Mouse (Mus musculus): ENCODE measurements around the gene Hist1h2ap. TPM values are rescaled to one million over a fixed set of nuclear protein-coding genes. Genes with fewer than 3 reads are reported as not detected.
"Not testable (repeated sequence)": the region's sequence is repeated elsewhere in the genome, so short reads cannot be mapped to it uniquely, and the experiment has no call there.

Gene Hist1h2ap
- total and polyA plus RNA-seq, 3 experiments: 727 to 3,706 TPM; not detected in 1

DNA sequence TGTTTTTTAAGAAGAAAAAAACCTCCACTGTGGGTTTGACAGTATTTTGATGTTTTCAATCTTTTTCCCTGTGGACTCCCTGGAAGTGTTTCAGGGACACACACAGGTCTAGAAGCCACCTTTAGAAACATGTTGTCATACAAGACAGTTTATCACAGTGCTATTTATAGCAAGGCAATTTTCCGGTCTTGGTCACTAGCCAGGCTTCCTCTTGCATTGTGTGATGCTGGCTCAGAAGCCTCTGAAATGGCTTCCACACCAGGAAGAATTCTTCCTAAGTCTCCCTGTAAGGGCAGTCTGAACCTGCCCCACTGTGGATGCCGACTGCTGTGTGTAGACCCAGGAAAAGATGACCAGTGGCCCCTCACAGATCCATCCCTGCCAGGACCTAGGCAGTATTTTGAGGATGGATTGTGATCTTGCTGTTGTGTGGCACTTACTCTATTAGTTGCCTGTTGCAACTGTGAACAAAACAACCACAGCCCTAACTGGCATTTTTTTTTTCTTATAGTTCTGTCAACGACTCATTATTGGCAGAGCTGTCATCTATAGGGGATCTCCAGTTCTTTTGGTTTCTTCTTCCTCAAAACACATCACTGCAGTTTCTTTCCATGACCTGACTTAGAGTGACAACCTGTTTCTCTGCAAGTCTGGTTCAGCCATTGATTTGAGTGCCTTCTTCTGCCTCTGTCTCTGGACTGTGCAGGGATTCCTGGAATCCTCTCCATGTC lies 19.1 kb upstream of the Hist1h2ap start:
- Histone ChIP-seq H3K9ac (ENCODE audit: control insufficient read depth, low read depth, low read length, poor library complexity, severe bottlenecking) (peak overlapping the region; percentile 29; the same call in 1 of the 2 replicates), H3K36me3 (ENCODE audit: control insufficient read depth in 1 of 2, insufficient read depth in 2 of 2, low read length in 2 of 2) (peaks cover 0 to 19% of the 10 kb centered on the region in 2 experiments; a peak in 2 of 4 replicates), H3K4me1 (ENCODE audit: control insufficient read depth in 1 of 2, insufficient read depth in 2 of 2, low read length in 2 of 2) (peaks cover 0 to 17% of the 10 kb centered on the region in 2 experiments; a peak in 2 of 4 replicates)

DNA sequence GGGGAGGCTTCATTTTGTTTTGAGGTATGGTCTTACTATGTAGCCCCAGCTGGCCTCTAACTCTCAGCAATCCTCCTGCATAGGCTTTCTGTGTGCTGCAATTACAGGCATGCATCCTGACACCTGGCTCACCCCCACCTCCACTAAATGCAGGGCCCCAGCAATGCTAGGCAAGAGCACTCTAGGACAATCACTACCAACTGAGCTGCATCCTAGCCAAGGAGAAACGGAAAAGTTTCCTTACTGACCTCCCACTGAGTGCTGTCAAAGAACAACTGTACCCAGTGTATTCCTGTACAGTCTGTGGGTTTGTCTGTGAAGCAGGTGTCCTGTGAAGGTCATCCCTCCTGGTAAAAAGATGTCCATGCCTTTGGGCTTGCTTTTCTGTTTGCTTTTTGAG lies 17.4 kb upstream of the Hist1h2ap start:
- H3K4me3 ChIP-seq (ENCODE audit: control insufficient read depth in 1 of 2, insufficient read depth in 1 of 2, low read depth in 2 of 2, low read length in 2 of 2); H3K9me3 ChIP-seq (replicated peaks; ENCODE audit: insufficient read depth, low read length); H3K79me2 ChIP-seq (ENCODE audit: control insufficient read depth, insufficient read depth, low read length, poor library complexity); H3K4me1 ChIP-seq (ENCODE audit: control insufficient read depth in 1 of 2, insufficient read depth in 2 of 2, low read length in 2 of 2); H3K27me3 ChIP-seq (ENCODE audit: control insufficient read depth in 1 of 2, insufficient read depth in 2 of 2, low read length in 2 of 2); DNase-seq (ENCODE audit: low read depth, low spot score); H3K27ac ChIP-seq (ENCODE audit: control insufficient read depth, low read depth, low read length); H3K9ac ChIP-seq (ENCODE audit: control insufficient read depth, low read depth, low read length, poor library complexity, severe bottlenecking): not testable (repeated sequence)
- peaks cover 0 to 16% of the 10 kb centered on the region in 2 experiments; a peak in 2 of 4 replicates for H3K36me3 ChIP-seq (ENCODE audit: control insufficient read depth in 1 of 2, insufficient read depth in 2 of 2, low read length in 2 of 2)

More for the DNA sequence above, 19.1 kb upstream of the Hist1h2ap start:
- Histone ChIP-seq H3K79me2 (ENCODE audit: control insufficient read depth, insufficient read depth, low read length, poor library complexity) (no peaks in the 10 kb centered on the region), H3K27me3 (ENCODE audit: control insufficient read depth in 1 of 2, insufficient read depth in 2 of 2, low read length in 2 of 2) (no peaks in the 10 kb centered on the region), H3K9me3 (replicated peaks; ENCODE audit: insufficient read depth, low read length) (no peaks in the 10 kb centered on the region), H3K4me3 (ENCODE audit: control insufficient read depth in 1 of 2, insufficient read depth in 1 of 2, low read depth in 2 of 2, low read length in 2 of 2) (no peak overlapping the region), H3K27ac (ENCODE audit: control insufficient read depth, low read depth, low read length) (no peak overlapping the region)
- no peak for TF ChIP-seq TBP (IDR thresholded peaks at IDR 0.05; ENCODE audit: low read depth, low read length)
- TF ChIP-seq KAT2A (conservative IDR thresholded peaks at IDR 0.05; ENCODE audit: low read depth, low read length): no peak
- peak; percentile 78; the same call in 1 of the 2 replicates for TF ChIP-seq MEF2A (IDR thresholded peaks at IDR 0.05; ENCODE audit: extremely low read depth, insufficient replicate concordance, low read depth, low read length, poor library complexity, severe bottlenecking)
- TF ChIP-seq ZC3H11A (IDR thresholded peaks at IDR 0.05; ENCODE audit: low read depth, low read length): no peak
- 0 out of 2 replicates have a peak, but pooled peaks have one; percentile 23 for TF ChIP-seq ETS1 (IDR thresholded peaks at IDR 0.05; ENCODE audit: low read depth, low read length)
- peak; percentile 46 for DNase-seq (ENCODE audit: low read depth, low spot score)

DNA sequence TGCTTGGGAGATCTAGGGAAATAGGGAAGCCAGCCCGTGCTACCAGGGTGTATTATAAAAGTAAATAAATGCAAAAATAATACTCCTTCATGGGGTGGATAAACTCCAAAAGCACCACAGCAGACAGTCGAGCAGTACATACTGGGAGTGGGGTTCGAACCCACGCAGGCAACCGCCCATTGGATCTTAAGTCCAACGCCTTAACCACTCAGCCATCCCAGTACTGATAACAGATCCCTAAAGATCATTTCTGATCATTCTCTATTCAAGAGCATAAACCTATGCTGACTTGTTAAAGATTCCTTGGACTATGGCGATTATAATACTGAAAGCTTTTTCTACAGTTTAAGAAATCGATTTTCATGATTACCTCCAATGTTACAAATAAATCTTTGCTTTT lies 14.6 kb upstream of the Hist1h2ap start:
- DNase-seq (ENCODE audit: low read depth, low spot score): peak; percentile 84
- Histone ChIP-seq H3K27ac (ENCODE audit: control insufficient read depth, low read depth, low read length) (no peak overlapping the region), H3K9me3 (replicated peaks; ENCODE audit: insufficient read depth, low read length) (no peaks in the 10 kb centered on the region), H3K36me3 (ENCODE audit: control insufficient read depth in 1 of 2, insufficient read depth in 2 of 2, low read length in 2 of 2) (peaks cover 0 to 11% of the 10 kb centered on the region in 2 experiments; a peak in 2 of 4 replicates), H3K79me2 (ENCODE audit: control insufficient read depth, insufficient read depth, low read length, poor library complexity) (no peaks in the 10 kb centered on the region), H3K9ac (ENCODE audit: control insufficient read depth, low read depth, low read length, poor library complexity, severe bottlenecking) (no peak overlapping the region), H3K4me3 (ENCODE audit: control insufficient read depth in 1 of 2, insufficient read depth in 1 of 2, low read depth in 2 of 2, low read length in 2 of 2) (no peak overlapping the region), H3K27me3 (ENCODE audit: control insufficient read depth in 1 of 2, insufficient read depth in 2 of 2, low read length in 2 of 2) (no peaks in the 10 kb centered on the region), H3K4me1 (ENCODE audit: control insufficient read depth in 1 of 2, insufficient read depth in 2 of 2, low read length in 2 of 2) (peaks cover 0 to 10% of the 10 kb centered on the region in 2 experiments; a peak in 2 of 4 replicates)
- TF ChIP-seq TCF12 (IDR thresholded peaks at IDR 0.05; ENCODE audit: low read depth, low read length) (no peak), NRF1 (IDR thresholded peaks at IDR 0.05; ENCODE audit: insufficient read depth, low read depth, low read length, poor library complexity, severe bottlenecking) (no peak), GATA1 (IDR thresholded peaks at IDR 0.05; ENCODE audit: low read depth, low read length) (peak; percentile 84), ZC3H11A (IDR thresholded peaks at IDR 0.05; ENCODE audit: low read depth, low read length) (no peak), MAFK (IDR thresholded peaks at IDR 0.05; ENCODE audit: borderline replicate concordance, low read depth, low read length) (peak; percentile 70; the same call in 1 of the 2 replicates), ZKSCAN1 (IDR thresholded peaks at IDR 0.05; ENCODE audit: low read depth, low read length) (no peak), TBP (IDR thresholded peaks at IDR 0.05; ENCODE audit: low read depth, low read length) (peak; percentile 99), MEF2A (IDR thresholded peaks at IDR 0.05; ENCODE audit: extremely low read depth, insufficient replicate concordance, low read depth, low read length, poor library complexity, severe bottlenecking) (no peak)

DNA sequence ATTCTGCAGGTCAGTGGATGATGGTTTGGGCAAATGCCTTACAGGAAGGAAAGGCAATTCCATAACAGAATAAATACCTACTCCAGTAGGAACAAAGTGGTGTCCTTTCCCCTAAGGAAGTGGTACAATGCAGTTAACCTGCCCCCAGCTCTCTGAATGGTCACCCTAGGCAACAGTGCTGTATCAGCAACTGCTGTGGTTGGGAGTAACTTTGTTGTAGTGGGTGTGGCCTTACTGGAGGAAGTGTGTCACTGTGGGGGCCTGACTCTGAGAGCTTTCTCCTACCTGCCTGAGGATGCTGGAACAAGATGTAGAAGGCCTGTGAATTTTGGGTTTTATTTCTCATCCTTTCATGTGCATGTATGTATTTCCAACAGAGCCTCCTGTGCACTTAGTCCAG lies 13.0 kb upstream of the Hist1h2ap start:
- H3K27ac ChIP-seq (ENCODE audit: control insufficient read depth, low read depth, low read length); H3K4me3 ChIP-seq (ENCODE audit: control insufficient read depth in 1 of 2, insufficient read depth in 1 of 2, low read depth in 2 of 2, low read length in 2 of 2); H3K27me3 ChIP-seq (ENCODE audit: control insufficient read depth in 1 of 2, insufficient read depth in 2 of 2, low read length in 2 of 2); H3K9me3 ChIP-seq (replicated peaks; ENCODE audit: insufficient read depth, low read length); H3K4me1 ChIP-seq (ENCODE audit: control insufficient read depth in 1 of 2, insufficient read depth in 2 of 2, low read length in 2 of 2); H3K36me3 ChIP-seq (ENCODE audit: control insufficient read depth in 1 of 2, insufficient read depth in 2 of 2, low read length in 2 of 2); H3K79me2 ChIP-seq (ENCODE audit: control insufficient read depth, insufficient read depth, low read length, poor library complexity); H3K9ac ChIP-seq (ENCODE audit: control insufficient read depth, low read depth, low read length, poor library complexity, severe bottlenecking); DNase-seq (ENCODE audit: low read depth, low spot score): not testable (repeated sequence)

DNA sequence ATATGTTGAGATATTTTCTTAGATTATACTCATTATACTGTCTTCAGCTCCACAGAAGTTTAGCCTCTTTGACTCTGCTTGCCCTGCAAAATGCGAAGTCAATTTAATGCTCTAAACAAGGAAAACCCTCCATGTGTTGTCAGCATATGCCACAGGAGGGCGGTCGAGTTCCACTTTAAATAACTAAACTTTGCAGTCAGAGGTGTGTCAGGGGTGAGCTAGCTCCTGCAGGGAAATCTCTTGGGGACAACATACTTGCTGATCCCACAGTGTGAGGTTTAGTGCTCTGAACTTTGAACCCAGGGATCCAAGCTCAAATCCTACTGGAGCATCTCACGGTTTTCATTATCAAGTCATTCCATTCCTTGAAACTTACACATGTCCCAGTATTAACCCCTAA lies 7.2 kb upstream of the Hist1h2ap start:
- not testable (repeated sequence) for DNase-seq (ENCODE audit: low read depth, low spot score); H3K4me3 ChIP-seq (ENCODE audit: control insufficient read depth in 1 of 2, insufficient read depth in 1 of 2, low read depth in 2 of 2, low read length in 2 of 2); H3K27ac ChIP-seq (ENCODE audit: control insufficient read depth, low read depth, low read length); H3K79me2 ChIP-seq (ENCODE audit: control insufficient read depth, insufficient read depth, low read length, poor library complexity); H3K36me3 ChIP-seq (ENCODE audit: control insufficient read depth in 1 of 2, insufficient read depth in 2 of 2, low read length in 2 of 2); H3K27me3 ChIP-seq (ENCODE audit: control insufficient read depth in 1 of 2, insufficient read depth in 2 of 2, low read length in 2 of 2); H3K9ac ChIP-seq (ENCODE audit: control insufficient read depth, low read depth, low read length, poor library complexity, severe bottlenecking); H3K9me3 ChIP-seq (replicated peaks; ENCODE audit: insufficient read depth, low read length); H3K4me1 ChIP-seq (ENCODE audit: control insufficient read depth in 1 of 2, insufficient read depth in 2 of 2, low read length in 2 of 2)
